Mouse (Mus musculus): ENCODE results near the gene Serpinb6a.
"Not testable (repeated sequence)": the region's sequence is repeated elsewhere in the genome, so short reads cannot be mapped to it uniquely, and the experiment has no call there.

Serpinb6a gene

GRCm38 (mm10) chr13:33966574-33966973 lies 36.0 kb downstream of the Serpinb6a start:
- DNase-seq (ENCODE audit: low spot score): no peak

GRCm38 (mm10) chr13:33966025-33966412 lies 36.6 kb downstream of the Serpinb6a start:
- DNase-seq (ENCODE audit: low spot score): no peak

- no peak for DNase-seq (ENCODE audit: low spot score)
Measured at GRCm38 (mm10) chr13:33965056-33966024, 37.3 kb downstream of the Serpinb6a start.

- DNase-seq (ENCODE audit: low spot score): peak; percentile 71
Measured at GRCm38 (mm10) chr13:33964206-33965046, 38.2 kb downstream of the Serpinb6a start, which contains the start of gene Nqo2. Gene Nqo2 (plus strand): TSS chr13:33964687.

- DNase-seq (ENCODE audit: low spot score): no peak
Measured at GRCm38 (mm10) chr13:33959771-33960170, 42.8 kb downstream of the Serpinb6a start.

GRCm38 (mm10) chr13:33956571-33957421 lies 45.8 kb downstream of the Serpinb6a start:
- no peak for DNase-seq (ENCODE audit: low spot score)

- DNase-seq (ENCODE audit: low spot score): no peak
Measured at GRCm38 (mm10) chr13:33952947-33953346, 49.6 kb downstream of the Serpinb6a start.

GRCm38 (mm10) chr13:33952075-33952449 lies 50.5 kb downstream of the Serpinb6a start:
- no peak for DNase-seq (ENCODE audit: low spot score)

GRCm38 (mm10) chr13:33951308-33952074 lies 51.1 kb downstream of the Serpinb6a start:
- DNase-seq (ENCODE audit: low spot score): no peak

- no peak for DNase-seq (ENCODE audit: low spot score)
Measured at GRCm38 (mm10) chr13:33942212-33942779, 60.3 kb downstream of the Serpinb6a start.

- DNase-seq (ENCODE audit: low spot score): no peak
Measured at GRCm38 (mm10) chr13:33941288-33941808, 61.2 kb downstream of the Serpinb6a start.

- DNase-seq (ENCODE audit: low spot score): not testable (repeated sequence)
Measured at GRCm38 (mm10) chr13:33937587-33937986, 65.0 kb downstream of the Serpinb6a start.

- DNase-seq (ENCODE audit: low spot score): no peak
Measured at GRCm38 (mm10) chr13:33937151-33937550, 65.4 kb downstream of the Serpinb6a start.

- peak; percentile 53 for DNase-seq (ENCODE audit: low spot score)
Measured at GRCm38 (mm10) chr13:33935465-33936181, 67.0 kb downstream of the Serpinb6a start.

GRCm38 (mm10) chr13:33934743-33935142 lies 67.9 kb downstream of the Serpinb6a start:
- DNase-seq (ENCODE audit: low spot score): no peak

GRCm38 (mm10) chr13:33930912-33931311 lies 71.7 kb downstream of the Serpinb6a start:
- peak; percentile 27 for DNase-seq (ENCODE audit: low spot score)

- DNase-seq (ENCODE audit: low spot score): no peak
Measured at GRCm38 (mm10) chr13:33930281-33930680, 72.3 kb downstream of the Serpinb6a start.

GRCm38 (mm10) chr13:33921699-33922098 lies 80.9 kb downstream of the Serpinb6a start:
- DNase-seq (ENCODE audit: low spot score): no peak

GRCm38 (mm10) chr13:33921041-33921440 lies 81.6 kb downstream of the Serpinb6a start:
- no peak for DNase-seq (ENCODE audit: low spot score)

- DNase-seq (ENCODE audit: low spot score): no peak
Measured at GRCm38 (mm10) chr13:33906821-33907220, 95.8 kb downstream of the Serpinb6a start.

All from testis, postnatal 14 days (tissue).